Mouse (Mus musculus): ENCODE data around the gene Rer1.

DNA sequence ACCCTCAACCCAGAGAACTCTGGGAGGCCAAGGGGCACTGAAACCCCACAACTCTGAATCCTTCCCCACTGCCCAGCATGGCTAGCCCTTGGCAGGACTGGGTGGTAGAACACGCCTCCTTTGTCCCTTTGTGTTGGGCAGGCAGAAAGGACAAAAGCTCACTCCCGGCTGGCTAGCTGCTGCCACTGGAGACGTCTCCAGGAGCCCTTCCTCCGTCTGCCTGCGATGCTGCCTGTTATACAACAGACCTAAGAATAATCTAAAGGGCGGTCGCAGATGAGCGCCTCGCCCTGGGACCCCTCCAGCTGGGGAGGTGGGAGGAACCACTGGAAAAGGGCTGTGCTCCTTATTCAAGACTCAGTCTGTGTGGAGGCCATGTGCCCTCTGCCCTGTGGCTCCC, 46.0 kb downstream of the Rer1 start:
- TF ChIP-seq POLR2A (IDR thresholded peaks at IDR 0.05; ENCODE audit: borderline replicate concordance, extremely low read depth, insufficient read depth, insufficient read length, poor library complexity, severe bottlenecking) (no peak), CTCF (IDR thresholded peaks at IDR 0.05; ENCODE audit: borderline replicate concordance, extremely low read depth, insufficient read depth, insufficient read length) (no peak)

All from brain, embryonic 14.5 days (tissue).